10 mouse cellular contexts compared by ENCODE assay signal in the genomic region with DNA sequence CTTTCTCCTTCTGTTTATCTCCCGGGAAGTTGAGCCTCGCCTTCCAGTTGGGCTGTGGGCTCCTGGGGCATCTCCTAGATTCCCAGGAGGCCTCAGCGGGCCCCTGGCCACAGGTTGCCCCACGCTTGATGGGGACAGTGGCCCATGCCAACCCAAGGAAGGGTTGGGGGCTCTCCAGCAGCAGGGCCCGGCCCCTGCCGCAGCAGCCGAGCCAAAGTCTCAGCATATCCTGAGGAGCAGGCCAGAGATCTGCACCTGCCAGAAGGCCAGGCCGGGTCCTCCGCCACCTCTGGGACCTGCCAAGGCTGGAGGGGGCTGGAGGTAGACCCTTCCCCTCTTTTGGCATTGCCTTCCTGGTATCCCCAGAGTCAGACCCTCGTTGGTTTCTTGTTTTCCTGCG. TPM values are rescaled to one million over a fixed set of nuclear protein-coding genes. Genes with fewer than 3 reads are reported as not detected.
A peak's percentile ranks its signal among the peaks of the same experiment; 100 is the strongest.
DNase-seq lines count a peak whose midpoint lies in the region; ATAC-seq and TF ChIP-seq lines count a peak whose summit lies in the region.
"Had no signal": no experiment of that assay in that cellular context is flagged by ENCODE, and none has a peak within 500 bp of the region (broad histone marks: within the 10 kb centered on the region; RNA-seq: fewer than 3 reads in every experiment).

No protein-coding gene starts in this region.

- peak overlapping the region; percentile 96 for H3K27ac ChIP-seq in left cerebral cortex, adult 2 months
- no peak overlapping the region for H3K27ac ChIP-seq in forebrain, embryonic 13.5 days
- no peak overlapping the region for H3K27ac ChIP-seq in limb, embryonic 12.5 days
- peak overlapping the region; percentile 80 for H3K27ac ChIP-seq in olfactory bulb, adult 2 months (ENCODE audit: insufficient read depth, low read depth, low read length)
- H3K27ac ChIP-seq: macrophage had no signal

- peaks cover 64% of the 10 kb centered on the region for H3K27me3 ChIP-seq in forebrain, embryonic 13.5 days
- peaks cover 82% of the 10 kb centered on the region for H3K27me3 ChIP-seq in limb, embryonic 12.5 days

- H3K4me3 ChIP-seq in left cerebral cortex, adult 2 months = peak overlapping the region; percentile 78
- peak overlapping the region; percentile 60 for H3K4me3 ChIP-seq in forebrain, embryonic 13.5 days
- peak overlapping the region; percentile 53 for H3K4me3 ChIP-seq in limb, embryonic 12.5 days (replicated peaks)
- H3K4me3 ChIP-seq in olfactory bulb, adult 2 months (ENCODE audit: insufficient read depth, low read depth, low read length) = peak overlapping the region; percentile 97

- TF ChIP-seq CTCF in left cerebral cortex, adult 2 months (IDR thresholded peaks at IDR 0.05) = no peak
- no peak for TF ChIP-seq CTCF in olfactory bulb, adult 2 months (IDR thresholded peaks at IDR 0.05; ENCODE audit: insufficient read depth, low read depth, low read length)

- peak overlapping the region; percentile 85 for H3K4me2 ChIP-seq in forebrain, embryonic 13.5 days
- H3K4me2 ChIP-seq in limb, embryonic 12.5 days = peak overlapping the region; percentile 85

- ATAC-seq in forebrain, embryonic 13.5 days = 0 out of 2 replicates have a peak, but pooled peaks have one; percentile 12
- no peak for ATAC-seq in limb, embryonic 12.5 days (ENCODE audit: insufficient number of reproducible peaks, insufficient read depth, low FRiP score, low TSS enrichment, low read depth)

- TF ChIP-seq POLR2A in olfactory bulb, adult 2 months (IDR thresholded peaks at IDR 0.05; ENCODE audit: insufficient read depth, low read depth, low read length) = no peak

- intact Hi-C loops in left cerebral cortex, adult 2 months (cut with DNase I) = loop anchor here (2.0 to 5.0 kb wide), 3 partner anchors 36 to 81 kb away; a partner anchor contains a TSS
- intact Hi-C loops in left cerebral cortex, postnatal 25 days (cut with DNase I) = loop anchor here (2.0 to 5.0 kb wide), 4 partner anchors 41 to 176 kb away; a partner anchor contains a TSS
- intact Hi-C loops in left cerebral cortex, postnatal 4 days (cut with DNase I) = no loop called here

- H3K36me3 ChIP-seq in forebrain, embryonic 13.5 days (ENCODE audit: poor library complexity, severe bottlenecking) = no peaks in the 10 kb centered on the region
- H3K36me3 ChIP-seq in limb, embryonic 12.5 days = no peaks in the 10 kb centered on the region

- peak overlapping the region; percentile 76 for H3K9ac ChIP-seq in forebrain, embryonic 13.5 days
- H3K9ac ChIP-seq in limb, embryonic 12.5 days (replicated peaks) = no peak overlapping the region

- H3K4me1 ChIP-seq in forebrain, embryonic 13.5 days = peaks cover 28% of the 10 kb centered on the region
- peaks cover 18% of the 10 kb centered on the region for H3K4me1 ChIP-seq in limb, embryonic 12.5 days (replicated peaks)
- peaks cover 32% of the 10 kb centered on the region for H3K4me1 ChIP-seq in olfactory bulb, adult 2 months (ENCODE audit: control insufficient read depth, insufficient read depth, low read length)

- under 1% methylated on average over 11 of the region's 11 CpGs for WGBS in forebrain, embryonic 13.5 days
- WGBS in limb, embryonic 12.5 days = 3% methylated on average over 11 of the region's 11 CpGs
- WGBS in olfactory bulb, adult 2 months = 0% methylated on average over 11 of the region's 11 CpGs

- H3K9me3 ChIP-seq in forebrain, embryonic 13.5 days (replicated peaks) = no peaks in the 10 kb centered on the region
- H3K9me3 ChIP-seq in limb, embryonic 12.5 days = peaks cover 8% of the 10 kb centered on the region; the same call in 1 of the 2 replicates

- no peak for DNase-seq in left cerebral cortex, adult 2 months (ENCODE audit: extremely low spot score in 1 of 2, low spot score in 2 of 2)
- no peak for DNase-seq in left cerebral cortex, postnatal 25 days (ENCODE audit: low spot score in 2 of 2)
- DNase-seq in right cerebral cortex, postnatal 36 days (ENCODE audit: low spot score in 2 of 2) = no peak
- DNase-seq in left cerebral cortex, postnatal 4 days = no peak
- DNase-seq: adrenal gland, postnatal 25 days had no signal

RNA-seq across cellular contexts. Expression of a gene that starts 1.6 kb away (rescaled TPM):
- total RNA-seq in left cerebral cortex, adult 2 months (2021) = 100 to 1,000 TPM; 285 to 297 TPM
- 100 to 1,000 TPM; 254 to 260 TPM for total RNA-seq in left cerebral cortex, postnatal 25 days (2021)
- 34.9 and 36.7 TPM in 2 replicates for polyA plus RNA-seq in forebrain, embryonic 13.5 days (2015; fragmentation: Nextera tagmentation; extraction: Ambion mirVana)
- polyA plus RNA-seq in limb, embryonic 12.5 days (2016; fragmentation: Nextera tagmentation; extraction: Ambion mirVana) = 0.86 and 1.2 TPM in 2 replicates
- polyA plus RNA-seq in olfactory bulb, adult 2 months (2012; ENCODE audit: insufficient read depth, insufficient read length, low replicate concordance, missing spikeins) = 104 TPM in 1 of 2 replicates, not detected in the other
- 100 to 1,000 TPM; 116 to 119 TPM for total RNA-seq in left cerebral cortex, postnatal 4 days (2021)
- total RNA-seq: MEL had no signal

Comparison
In these comparisons a context has a peak if more than half of its experiments do, and no peak if none do; other contexts are left out.
1. H3K27ac ChIP-seq: peak in left cerebral cortex, adult 2 months (single experiment) and olfactory bulb, adult 2 months (single experiment); none in forebrain, embryonic 13.5 days (single experiment) and limb, embryonic 12.5 days (single experiment).
2. Peak in every context shown above with its lines, with median percentiles within 50 percentile points of each other: H3K4me3 ChIP-seq.